Mouse (Mus musculus): ENCODE measurements around the gene Ankrd34a. TPM values are rescaled to one million over a fixed set of nuclear protein-coding genes. Genes with fewer than 3 reads are reported as not detected.
A peak's percentile ranks its signal among the peaks of the same experiment; 100 is the strongest.

Ankrd34a gene
- polyA plus RNA-seq, 1 experiment from 2014 or later = not detected

GRCm38 (mm10) chr3:96632058-96632457 lies 35.6 kb downstream of the Ankrd34a start:
- Histone ChIP-seq H3K4me3 (ENCODE audit: low read depth, low read length) (no peak overlapping the region), H3K27me3 (ENCODE audit: insufficient read depth, low read length) (no peaks in the 10 kb centered on the region), H3K4me1 (ENCODE audit: insufficient read depth) (peaks cover 23% of the 10 kb centered on the region), H3K9me3 (ENCODE audit: low read length) (no peaks in the 10 kb centered on the region), H3K9ac (replicated peaks) (no peak overlapping the region), H3K27ac (ENCODE audit: low read depth) (no peak overlapping the region), H3K36me3 (replicated peaks; ENCODE audit: insufficient read depth, low read length) (peaks cover 21% of the 10 kb centered on the region), H3K4me2 (ENCODE audit: low read depth, low read length) (no peak overlapping the region)
- TF ChIP-seq CTCF (IDR thresholded peaks at IDR 0.05; ENCODE audit: low read depth) = no peak
- TF ChIP-seq EP300 (IDR thresholded peaks at IDR 0.05; ENCODE audit: low read depth) = no peak
- no peak for ATAC-seq
- DNase-seq = no peak

- DNase-seq = no peak
- peaks cover 30% of the 10 kb centered on the region for H3K36me3 ChIP-seq (replicated peaks; ENCODE audit: insufficient read depth, low read length)
- WGBS (ENCODE audit: insufficient replicate concordance) = 63% methylated on average over 1 of the region's 1 CpGs
- no peaks in the 10 kb centered on the region for H3K9me3 ChIP-seq (ENCODE audit: low read length)
- H3K4me1 ChIP-seq (ENCODE audit: insufficient read depth) = peaks cover 21% of the 10 kb centered on the region
- no peak overlapping the region for H3K9ac ChIP-seq (replicated peaks)
- no peaks in the 10 kb centered on the region for H3K27me3 ChIP-seq (ENCODE audit: insufficient read depth, low read length)
- no peak for ATAC-seq
- no peak overlapping the region for H3K4me2 ChIP-seq (ENCODE audit: low read depth, low read length)
- TF ChIP-seq CTCF (IDR thresholded peaks at IDR 0.05; ENCODE audit: low read depth) = no peak
- no peak for TF ChIP-seq EP300 (IDR thresholded peaks at IDR 0.05; ENCODE audit: low read depth)
- H3K4me3 ChIP-seq (ENCODE audit: low read depth, low read length) = no peak overlapping the region
- no peak overlapping the region for H3K27ac ChIP-seq (ENCODE audit: low read depth)
These were observed 37.6 kb downstream of the Ankrd34a start for GRCm38 (mm10) chr3:96634015-96634414.

GRCm38 (mm10) chr3:96634928-96635879 lies 38.8 kb downstream of the Ankrd34a start, which contains the start of the genes Pex11b and Gm42957:
TSS of gene Pex11b (plus strand) at chr3:96635376.
TSS of gene Gm42957 (plus strand) at chr3:96635474.
- ATAC-seq (peak; percentile 92), DNase-seq (peak; percentile 89)
- WGBS (ENCODE audit: insufficient replicate concordance) = 3% methylated on average over 52 of the region's 60 CpGs
- Histone ChIP-seq H3K9ac (replicated peaks) (peak within 1 kb of the TSS; percentile 96), H3K27me3 (ENCODE audit: insufficient read depth, low read length) (no peaks in the 10 kb centered on the region), H3K9me3 (ENCODE audit: low read length) (no peaks in the 10 kb centered on the region), H3K27ac (ENCODE audit: low read depth) (peak within 1 kb of the TSS; percentile 78), H3K4me3 (ENCODE audit: low read depth, low read length) (peak within 1 kb of the TSS; percentile 89), H3K36me3 (replicated peaks; ENCODE audit: insufficient read depth, low read length) (peaks cover 34% of the 10 kb centered on the region), H3K4me1 (ENCODE audit: insufficient read depth) (peaks cover 19% of the 10 kb centered on the region), H3K4me2 (ENCODE audit: low read depth, low read length) (peak within 1 kb of the TSS; percentile 98)
- peak; percentile 67 for TF ChIP-seq CTCF (IDR thresholded peaks at IDR 0.05; ENCODE audit: low read depth)
- TF ChIP-seq EP300 (IDR thresholded peaks at IDR 0.05; ENCODE audit: low read depth) = no peak

- ATAC-seq (peak; percentile 18; the same call in 1 of the 2 replicates), DNase-seq (no peak)
- Histone ChIP-seq H3K9me3 (ENCODE audit: low read length) (no peaks in the 10 kb centered on the region), H3K27ac (ENCODE audit: low read depth) (peak overlapping the region; percentile 78), H3K9ac (replicated peaks) (peak overlapping the region; percentile 96), H3K36me3 (replicated peaks; ENCODE audit: insufficient read depth, low read length) (peaks cover 34% of the 10 kb centered on the region), H3K4me3 (ENCODE audit: low read depth, low read length) (peak overlapping the region; percentile 89), H3K4me1 (ENCODE audit: insufficient read depth) (peaks cover 15% of the 10 kb centered on the region), H3K4me2 (ENCODE audit: low read depth, low read length) (peak overlapping the region; percentile 98), H3K27me3 (ENCODE audit: insufficient read depth, low read length) (no peaks in the 10 kb centered on the region)
- 5% methylated on average over 15 of the region's 15 CpGs for WGBS (ENCODE audit: insufficient replicate concordance)
- no peak for TF ChIP-seq CTCF (IDR thresholded peaks at IDR 0.05; ENCODE audit: low read depth)
- no peak for TF ChIP-seq EP300 (IDR thresholded peaks at IDR 0.05; ENCODE audit: low read depth)
These were observed 39.5 kb downstream of the Ankrd34a start for GRCm38 (mm10) chr3:96635906-96636305.

GRCm38 (mm10) chr3:96636448-96636847 lies 40.0 kb downstream of the Ankrd34a start:
- H3K4me2 ChIP-seq (ENCODE audit: low read depth, low read length) = peak overlapping the region; percentile 98
- no peak overlapping the region for H3K27ac ChIP-seq (ENCODE audit: low read depth)
- no peaks in the 10 kb centered on the region for H3K27me3 ChIP-seq (ENCODE audit: insufficient read depth, low read length)
- DNase-seq = peak; percentile 19
- no peak for ATAC-seq
- H3K36me3 ChIP-seq (replicated peaks; ENCODE audit: insufficient read depth, low read length) = peaks cover 30% of the 10 kb centered on the region
- whole genome bisulfite sequencing (ENCODE audit: insufficient replicate concordance) = 54% methylated on average over 11 of the region's 11 CpGs
- peak overlapping the region; percentile 96 for H3K9ac ChIP-seq (replicated peaks)
- no peak for TF ChIP-seq EP300 (IDR thresholded peaks at IDR 0.05; ENCODE audit: low read depth)
- no peak for TF ChIP-seq CTCF (IDR thresholded peaks at IDR 0.05; ENCODE audit: low read depth)
- H3K4me1 ChIP-seq (ENCODE audit: insufficient read depth) = peaks cover 12% of the 10 kb centered on the region
- no peaks in the 10 kb centered on the region for H3K9me3 ChIP-seq (ENCODE audit: low read length)
- peak overlapping the region; percentile 89 for H3K4me3 ChIP-seq (ENCODE audit: low read depth, low read length)

- WGBS (ENCODE audit: insufficient replicate concordance) = 71% methylated on average over 1 of the region's 1 CpGs
- H3K4me2 ChIP-seq (ENCODE audit: low read depth, low read length) = no peak overlapping the region
These were observed 42.8 kb downstream of the Ankrd34a start for GRCm38 (mm10) chr3:96639219-96639618.

More at GRCm38 (mm10) chr3:96639219-96639618, 42.8 kb downstream of the Ankrd34a start:
- H3K36me3 ChIP-seq (replicated peaks; ENCODE audit: insufficient read depth, low read length) = peaks cover 28% of the 10 kb centered on the region
- no peaks in the 10 kb centered on the region for H3K27me3 ChIP-seq (ENCODE audit: insufficient read depth, low read length)
- peak; percentile 76 for DNase-seq
- H3K9ac ChIP-seq (replicated peaks) = no peak overlapping the region
- no peak for ATAC-seq
- peaks cover 12% of the 10 kb centered on the region for H3K4me1 ChIP-seq (ENCODE audit: insufficient read depth)
- no peaks in the 10 kb centered on the region for H3K9me3 ChIP-seq (ENCODE audit: low read length)
- no peak overlapping the region for H3K27ac ChIP-seq (ENCODE audit: low read depth)
- H3K4me3 ChIP-seq (ENCODE audit: low read depth, low read length) = no peak overlapping the region
- no peak for TF ChIP-seq EP300 (IDR thresholded peaks at IDR 0.05; ENCODE audit: low read depth)
- peak; percentile 83 for TF ChIP-seq CTCF (IDR thresholded peaks at IDR 0.05; ENCODE audit: low read depth)
